Mouse (Mus musculus) frontal cortex, postnatal 25 days (tissue): ENCODE data around the gene Tox3.

Experiments
- DNase-seq, 2 experiments: peaks; one replicate each; pipeline ENCODE4 v3.0.0; 2022; ENCODE audit warnings: low spot score in 2 of 2

The Tox3 gene

GRCm38 (mm10) chr8:90244458-90245145 is 103.5 kb downstream of the Tox3 start:
- DNase-seq: no peak

DNA sequence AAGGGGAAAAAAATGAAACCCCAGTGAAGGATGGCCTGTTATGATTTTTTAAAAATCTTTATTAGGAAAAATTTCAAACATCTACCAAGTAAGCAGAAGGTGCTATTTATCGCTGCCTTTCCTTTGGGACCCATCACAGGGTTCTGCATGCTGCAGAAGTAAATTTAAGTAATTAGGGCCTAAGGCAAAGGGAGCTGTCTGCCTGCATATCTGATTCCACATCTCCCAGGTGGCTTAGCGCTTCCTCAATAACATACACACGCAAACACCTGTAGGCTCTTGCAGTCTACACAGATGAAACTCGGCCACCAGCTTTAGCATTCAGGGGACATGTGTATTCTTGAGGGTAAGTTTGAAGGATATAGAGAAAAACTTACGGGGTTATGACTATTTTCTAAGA is 104.2 kb downstream of the Tox3 start:
- DNase-seq: no peak

- DNase-seq: no peak
These were observed 105.8 kb downstream of the Tox3 start for GRCm38 (mm10) chr8:90242351-90242750.

GRCm38 (mm10) chr8:90241461-90241860 is 106.7 kb downstream of the Tox3 start:
- DNase-seq: no peak

DNA sequence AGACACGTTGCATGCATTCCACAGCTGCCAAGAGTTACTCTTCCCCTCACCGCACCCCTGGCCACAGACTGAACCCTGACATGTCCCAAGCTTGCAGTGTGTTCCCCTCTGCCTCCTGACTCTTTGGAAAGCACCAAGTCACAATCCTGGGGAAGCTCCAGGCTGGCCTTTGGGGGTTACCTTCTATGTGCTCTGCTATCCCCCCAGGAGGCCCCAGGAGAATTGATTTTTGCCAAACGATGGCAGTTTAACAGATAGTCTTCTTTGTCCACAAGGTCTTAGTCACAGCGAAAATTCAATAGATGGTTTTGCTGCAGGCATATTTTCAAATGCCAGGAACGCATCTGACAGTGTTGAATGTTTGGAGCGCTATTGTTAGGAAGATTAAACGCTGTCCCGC is 115.6 kb downstream of the Tox3 start:
- DNase-seq: no peak

DNA sequence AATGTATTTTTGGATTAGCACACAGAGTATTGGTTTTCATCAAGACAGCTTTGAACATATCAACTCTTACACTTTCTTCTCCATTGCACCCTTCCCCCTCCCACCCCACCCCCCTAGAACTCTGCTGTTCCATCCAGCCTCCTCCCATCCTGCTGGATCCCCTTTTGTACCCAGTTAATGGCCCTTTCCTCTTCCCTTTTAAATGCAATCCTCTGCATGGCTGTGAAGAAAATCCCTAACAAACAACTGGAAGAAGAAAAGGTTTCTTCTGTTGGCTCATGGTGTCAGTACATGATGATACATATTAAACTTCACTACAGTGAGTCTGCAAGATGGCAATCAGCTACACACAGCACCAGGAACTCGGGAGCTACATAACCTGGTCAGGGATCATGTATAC is 124.0 kb downstream of the Tox3 start:
- no peak for DNase-seq

DNA sequence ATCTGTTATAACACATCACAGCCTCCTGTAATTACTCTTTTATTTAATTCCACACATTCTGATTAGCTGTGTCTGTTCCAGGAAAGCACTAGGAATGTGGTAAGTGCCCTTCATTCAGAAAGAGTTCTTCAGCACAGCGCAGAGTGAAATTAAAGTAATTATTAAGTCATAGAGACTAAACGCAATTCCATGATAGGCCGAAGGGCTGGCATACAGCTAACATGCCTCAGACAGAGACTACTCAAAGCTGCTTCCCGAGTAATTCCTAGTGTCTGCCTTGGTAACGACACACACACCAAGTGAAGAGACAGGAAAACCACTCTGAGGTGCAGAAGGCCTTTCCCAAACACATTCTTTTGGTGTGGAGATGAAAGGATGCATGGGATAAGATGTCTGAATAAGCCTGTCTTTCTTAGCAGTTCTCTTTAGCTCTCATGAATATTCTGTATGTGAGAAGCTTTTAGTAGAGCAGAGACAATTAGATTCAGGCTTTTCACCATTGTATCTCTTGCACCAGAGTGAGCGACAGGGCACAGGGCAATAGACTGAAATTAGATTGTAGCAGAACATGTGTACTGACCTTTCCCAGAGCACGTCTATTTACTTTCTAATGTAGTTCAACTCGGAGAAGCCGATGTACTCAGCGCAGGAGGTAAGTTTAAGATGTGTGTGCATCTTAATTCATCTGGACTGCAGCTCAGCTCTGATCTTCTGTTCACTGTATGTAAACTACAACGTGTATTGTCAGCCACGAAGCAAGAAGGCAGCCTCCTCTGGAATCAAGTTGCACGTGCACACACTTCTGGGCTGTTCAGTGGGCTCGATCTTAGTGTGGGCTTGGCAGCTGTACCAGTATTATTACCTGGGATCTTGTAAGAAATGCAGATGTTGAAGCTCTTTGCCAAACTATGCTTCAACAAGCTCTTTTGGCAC is 138.8 kb downstream of the Tox3 start:
- DNase-seq: no peak
